Mouse (Mus musculus) cerebellum, adult 2 months (tissue): ENCODE measurements around the gene Gm3238.

ENCODE experiments used
- CTCF ChIP-seq: fragments of 200-500 bp; IDR thresholded peaks from 2 replicates; pipeline ENCODE4 v1.5.1; 2011; ENCODE audit warnings: low read depth, mild to moderate bottlenecking, control low read depth, low read length, moderate library complexity, borderline replicate concordance; ENCODE audit not compliant: insufficient read depth
- POLR2A ChIP-seq: fragments of 200-500 bp; IDR thresholded peaks from 2 replicates; pipeline ENCODE4 v1.6.1; 2011; ENCODE audit warnings: low read length, control low read depth, borderline replicate concordance; ENCODE audit not compliant: insufficient read depth

DNA sequence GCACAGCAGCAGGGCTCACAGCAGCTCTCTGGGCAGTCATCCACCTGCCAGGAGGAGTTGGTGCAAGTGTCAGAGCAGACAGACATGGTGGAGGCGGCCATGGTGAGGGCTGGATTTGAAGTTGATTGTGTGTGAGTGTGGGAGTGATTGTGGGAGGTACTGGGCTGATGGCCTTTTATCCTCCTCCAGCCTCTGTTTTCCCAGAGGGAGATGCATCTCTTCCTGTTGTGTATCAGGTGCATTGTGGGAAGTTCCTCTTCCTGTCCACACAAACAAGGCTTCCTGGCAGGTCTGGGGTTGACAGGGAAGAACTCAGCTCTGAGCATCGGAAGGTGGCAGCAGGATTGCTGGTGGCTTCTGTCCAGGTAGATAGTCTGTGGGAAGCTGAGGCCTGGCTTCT is 23.9 kb upstream of the Gm3238 start, which contains the start of gene Gm9639:
- TF ChIP-seq CTCF (no peak), POLR2A (no peak)
